Mouse (Mus musculus): ENCODE measurements around the gene Gad2. TPM values are rescaled to one million over a fixed set of nuclear protein-coding genes. Genes with fewer than 3 reads are reported as not detected.
"Not testable (repeated sequence)": the region's sequence is repeated elsewhere in the genome, so short reads cannot be mapped to it uniquely, and the experiment has no call there.

Gene Gad2
- 0.01 and 0.05 TPM in 2 replicates for polyA plus RNA-seq (2012; rRNA removed)

DNA sequence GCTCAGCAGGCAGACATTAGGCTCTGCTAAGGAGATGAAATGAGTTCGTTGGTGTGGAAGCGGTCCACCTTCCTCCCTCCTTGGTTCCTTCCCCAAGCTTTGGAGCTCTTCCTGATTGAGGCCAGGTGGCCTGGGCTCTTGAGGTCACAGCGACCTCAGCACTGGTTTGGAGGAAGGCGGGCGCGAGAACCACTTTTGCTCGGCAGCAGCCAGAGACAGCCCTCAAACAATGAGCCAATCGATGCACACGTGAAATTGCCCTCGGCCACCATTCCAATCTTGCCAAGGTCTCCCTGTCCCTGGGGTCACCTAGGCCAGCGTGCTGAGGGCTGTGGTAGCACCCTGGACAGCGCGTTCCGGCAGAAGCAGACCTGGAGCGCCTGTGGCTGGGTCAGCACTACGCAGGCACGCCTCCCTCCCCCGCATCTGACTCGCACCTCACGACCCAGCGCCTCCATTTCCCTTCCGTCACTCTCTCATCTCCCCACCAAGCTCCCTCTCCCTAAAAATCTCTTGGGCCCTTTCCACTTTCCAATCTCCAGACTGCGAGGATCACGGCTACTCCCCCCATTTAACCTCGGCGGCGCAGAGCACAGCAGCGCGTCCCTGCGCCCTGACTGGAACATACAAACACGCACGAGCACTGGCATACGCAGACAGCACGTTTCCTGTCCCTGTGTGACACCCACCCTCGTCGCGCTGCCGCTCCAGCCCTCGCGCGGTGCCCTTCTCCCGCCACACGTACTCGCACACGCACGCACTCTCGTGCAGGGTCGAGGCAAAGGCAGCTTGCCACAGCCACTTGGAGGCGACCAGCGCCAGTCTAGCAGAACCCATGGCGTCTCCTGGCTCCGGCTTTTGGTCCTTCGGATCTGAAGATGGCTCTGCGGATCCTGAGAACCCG is at the start of gene Gad2:
Gene Gad2 (plus strand): TSS at position 378 of the 904 bp plus-strand sequence.
- no peak for DNase-seq (ENCODE audit: low read depth, low spot score)

DNA sequence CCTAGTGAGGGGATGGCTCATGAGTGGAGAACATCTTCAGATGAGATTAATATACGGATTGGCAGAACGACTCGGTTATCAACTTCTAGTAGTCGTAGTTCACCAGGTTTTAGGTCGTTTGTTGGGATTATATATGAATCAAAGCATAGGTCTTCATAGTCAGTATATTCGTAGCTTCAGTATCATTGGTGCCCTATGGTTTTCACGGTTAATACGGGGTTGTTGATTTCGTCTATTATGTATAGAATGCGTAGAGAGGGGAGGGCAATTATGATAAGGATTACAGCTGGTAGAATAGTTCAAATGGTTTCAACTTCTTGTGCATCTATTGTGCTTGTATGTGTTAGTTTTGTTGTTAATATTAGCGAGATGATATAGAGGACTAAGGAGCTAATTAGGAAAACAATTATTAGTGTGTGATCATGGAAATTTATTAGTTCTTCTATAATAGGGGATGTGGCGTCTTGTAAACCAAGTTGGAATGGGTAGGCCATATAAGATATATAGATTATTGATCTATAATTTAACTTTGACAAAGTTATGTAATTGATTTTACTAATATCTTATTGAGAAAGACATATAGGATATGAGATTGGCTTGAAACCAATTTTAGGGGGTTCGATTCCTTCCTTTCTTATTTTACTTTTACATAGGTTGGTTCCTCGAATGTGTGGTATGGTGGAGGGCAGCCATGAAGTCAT is 34.4 kb upstream of the Gad2 start:
- WGBS: 86% methylated on average over 14 of the region's 14 CpGs
- not testable (repeated sequence) for DNase-seq (ENCODE audit: low read depth, low spot score)

More for the DNA sequence above, at the start of gene Gad2:
- 2% methylated on average over 55 of the region's 55 CpGs for WGBS

DNA sequence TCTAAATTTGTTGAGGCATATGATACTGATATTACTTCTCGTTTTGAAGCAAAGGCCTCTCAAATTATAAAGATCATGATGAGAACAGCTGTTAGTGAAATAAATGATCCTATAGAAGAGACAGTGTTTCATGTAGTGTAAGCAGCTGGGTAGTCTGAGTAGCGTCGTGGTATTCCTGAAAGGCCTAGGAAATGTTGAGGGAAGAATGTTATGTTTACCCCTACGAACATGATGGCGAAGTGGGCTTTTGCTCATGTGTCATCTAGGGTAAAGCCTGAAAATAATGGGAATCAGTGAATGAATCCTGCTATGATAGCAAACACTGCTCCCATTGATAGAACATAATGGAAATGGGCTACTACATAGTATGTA is 33.8 kb upstream of the Gad2 start:
- WGBS: 91% methylated on average over 5 of the region's 5 CpGs

DNA sequence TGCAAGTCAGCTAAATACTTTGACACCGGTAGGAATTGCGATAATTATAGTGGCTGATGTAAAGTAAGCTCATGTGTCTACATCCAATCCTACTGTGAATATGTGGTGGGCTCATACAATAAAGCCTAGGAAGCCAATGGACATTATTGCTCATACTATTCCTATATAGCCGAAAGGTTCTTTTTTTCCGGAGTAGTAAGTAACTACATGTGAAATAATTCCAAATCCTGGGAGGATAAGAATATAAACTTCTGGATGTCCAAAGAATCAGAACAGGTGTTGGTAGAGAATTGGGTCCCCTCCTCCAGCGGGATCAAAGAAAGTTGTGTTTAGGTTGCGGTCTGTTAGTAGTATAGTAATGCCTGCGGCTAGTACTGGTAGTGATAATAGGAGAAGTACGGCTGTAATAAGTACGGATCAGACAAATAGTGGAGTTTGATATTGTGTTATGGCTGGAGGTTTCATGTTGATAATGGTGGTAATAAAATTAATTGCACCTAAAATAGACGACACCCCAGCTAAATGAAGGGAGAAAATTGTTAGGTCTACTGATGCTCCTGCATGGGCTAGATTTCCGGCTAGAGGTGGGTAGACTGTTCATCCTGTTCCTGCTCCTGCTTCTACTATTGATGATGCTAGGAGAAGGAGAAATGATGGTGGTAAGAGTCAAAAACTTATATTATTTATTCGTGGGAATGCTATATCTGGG is 33.2 kb upstream of the Gad2 start:
- 65% methylated on average over 12 of the region's 12 CpGs for WGBS
- DNase-seq (ENCODE audit: low read depth, low spot score): not testable (repeated sequence)

More for the DNA sequence above, 33.8 kb upstream of the Gad2 start:
- DNase-seq (ENCODE audit: low read depth, low spot score): not testable (repeated sequence)

DNA sequence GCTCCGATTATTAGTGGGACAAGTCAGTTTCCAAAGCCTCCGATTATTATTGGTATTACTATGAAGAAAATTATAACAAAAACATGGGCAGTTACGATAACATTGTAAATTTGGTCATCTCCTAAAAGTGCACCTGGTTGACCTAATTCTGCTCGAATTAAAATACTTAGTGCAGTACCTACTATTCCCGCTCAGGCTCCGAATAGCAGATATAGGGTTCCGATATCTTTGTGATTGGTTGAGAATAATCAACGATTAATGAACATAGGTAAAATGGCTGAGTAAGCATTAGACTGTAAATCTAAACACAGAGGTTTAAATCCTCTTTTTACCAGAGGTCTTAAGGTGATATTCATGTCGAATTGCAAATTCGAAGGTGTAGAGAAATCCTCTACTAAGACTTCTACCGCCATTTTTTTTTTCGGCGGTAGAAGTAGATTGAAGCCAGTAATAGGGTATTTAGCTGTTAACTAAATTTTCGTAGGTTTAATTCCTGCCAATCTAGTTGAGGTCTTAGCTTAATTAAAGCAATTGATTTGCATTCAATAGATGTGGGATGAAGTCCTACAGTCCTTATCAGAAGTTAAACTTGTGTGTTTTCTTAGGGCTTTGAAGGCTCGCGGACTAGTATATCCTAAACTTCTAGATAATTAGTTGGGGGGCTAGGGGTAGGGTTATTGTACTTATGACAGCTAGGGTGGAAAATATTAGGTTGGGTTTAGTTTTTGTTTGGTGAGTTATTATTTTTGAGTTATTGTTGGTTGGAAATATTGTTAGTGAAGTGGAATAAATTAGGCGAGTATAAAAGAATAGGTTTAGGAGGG is 32.4 kb upstream of the Gad2 start:
- 90% methylated on average over 17 of the region's 17 CpGs for WGBS
- DNase-seq (ENCODE audit: low read depth, low spot score): not testable (repeated sequence)

DNA sequence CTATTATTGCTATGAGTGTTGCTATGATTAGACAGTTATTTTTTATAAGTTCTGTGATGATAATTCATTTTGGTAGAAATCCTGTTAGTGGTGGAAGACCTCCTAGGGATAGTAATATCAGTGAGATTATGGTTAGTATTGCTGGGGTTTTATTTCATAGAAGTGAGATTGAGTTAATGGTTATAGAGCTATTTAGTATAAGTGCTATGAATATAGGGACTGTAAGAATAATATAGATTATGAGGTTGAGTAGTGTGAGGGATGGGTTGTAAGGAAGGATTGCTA is 31.9 kb upstream of the Gad2 start:
- DNase-seq (ENCODE audit: low read depth, low spot score): no peak

DNA sequence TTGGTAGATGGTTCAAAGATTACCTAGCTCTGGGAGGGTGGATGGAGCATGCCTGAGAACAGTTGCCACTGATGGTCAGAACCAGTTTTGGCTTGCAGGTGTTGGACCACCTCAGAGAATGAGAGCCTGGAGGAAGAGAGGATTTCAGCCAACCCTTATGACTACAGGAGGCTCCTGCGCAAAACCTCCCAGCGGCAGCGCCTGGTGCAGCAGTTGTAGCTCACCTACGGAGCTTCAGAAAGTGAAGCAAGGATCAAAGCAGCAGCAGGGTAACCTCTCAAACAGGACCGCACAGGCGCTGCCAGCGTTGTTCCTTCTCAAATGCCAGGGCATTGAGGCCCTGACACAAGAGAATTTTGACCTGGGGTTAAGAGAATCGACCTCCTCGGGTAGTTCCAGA is 4.1 kb upstream of the Gad2 start:
- DNase-seq (ENCODE audit: low read depth, low spot score): no peak
- WGBS: 43% methylated on average over 9 of the region's 9 CpGs

DNA sequence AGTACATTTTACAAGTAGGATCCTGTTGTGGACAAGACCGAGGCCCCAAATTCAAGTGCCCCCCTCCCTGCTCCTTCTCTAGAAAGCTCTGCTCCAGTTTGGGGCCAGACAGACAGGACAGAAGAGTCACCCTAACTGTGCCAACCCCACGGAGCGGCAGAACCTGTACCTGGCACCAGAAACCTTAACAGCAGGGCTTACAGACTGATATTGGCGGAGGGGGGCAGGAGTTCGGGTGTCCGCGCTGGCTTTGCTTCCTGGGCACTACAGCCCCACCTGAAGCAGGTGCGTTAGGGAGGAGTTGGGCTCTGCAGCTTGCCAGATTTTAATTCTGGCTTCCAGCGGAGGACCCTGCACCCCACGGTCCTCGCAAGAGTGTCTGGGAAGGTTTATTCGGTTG is 2.6 kb upstream of the Gad2 start:
- DNase-seq (ENCODE audit: low read depth, low spot score): no peak
- WGBS: 9% methylated on average over 12 of the region's 12 CpGs

DNA sequence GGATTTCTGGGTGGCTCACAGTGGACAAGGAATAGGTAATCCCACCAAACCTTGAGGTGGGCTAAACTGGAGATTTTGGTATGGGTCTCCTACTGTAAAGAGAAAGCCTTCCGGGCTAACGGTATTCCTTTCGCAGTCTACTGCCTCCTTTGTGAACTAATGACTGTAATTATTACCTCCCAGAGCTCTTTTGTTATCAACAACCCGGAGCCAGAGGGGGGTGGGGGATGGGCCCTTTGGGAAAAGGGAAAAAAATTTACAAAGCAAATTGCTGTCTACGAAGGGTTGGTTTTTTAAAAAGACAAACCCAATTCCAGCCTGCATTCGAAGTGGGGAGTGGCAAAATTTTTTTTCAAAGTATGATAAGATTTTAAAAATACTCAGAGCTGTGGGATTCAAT is 2.0 kb upstream of the Gad2 start:
- DNase-seq (ENCODE audit: low read depth, low spot score): no peak
- 17% methylated on average over 6 of the region's 6 CpGs for WGBS

DNA sequence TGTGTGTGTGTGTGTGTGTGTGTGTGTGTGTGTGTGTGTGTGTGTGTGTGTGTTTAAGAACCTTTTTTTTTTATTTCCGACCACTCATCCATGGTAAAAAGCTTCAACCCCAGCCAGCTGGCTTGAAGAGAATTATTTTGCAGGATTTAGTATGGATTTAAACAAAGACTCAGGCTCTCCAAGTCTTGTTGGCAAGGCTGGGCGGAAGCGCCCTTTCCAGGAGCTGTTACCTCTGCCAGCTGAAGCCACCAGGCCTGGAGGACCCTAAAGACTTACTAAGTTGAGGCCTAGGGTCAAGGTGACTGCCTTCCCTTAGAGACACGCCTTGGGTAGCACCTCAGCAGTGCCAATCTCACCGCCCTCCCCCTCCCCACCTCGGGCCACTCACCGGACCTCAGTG is 1.5 kb upstream of the Gad2 start:
- DNase-seq (ENCODE audit: low read depth, low spot score): no peak
- 46% methylated on average over 7 of the region's 7 CpGs for WGBS

DNA sequence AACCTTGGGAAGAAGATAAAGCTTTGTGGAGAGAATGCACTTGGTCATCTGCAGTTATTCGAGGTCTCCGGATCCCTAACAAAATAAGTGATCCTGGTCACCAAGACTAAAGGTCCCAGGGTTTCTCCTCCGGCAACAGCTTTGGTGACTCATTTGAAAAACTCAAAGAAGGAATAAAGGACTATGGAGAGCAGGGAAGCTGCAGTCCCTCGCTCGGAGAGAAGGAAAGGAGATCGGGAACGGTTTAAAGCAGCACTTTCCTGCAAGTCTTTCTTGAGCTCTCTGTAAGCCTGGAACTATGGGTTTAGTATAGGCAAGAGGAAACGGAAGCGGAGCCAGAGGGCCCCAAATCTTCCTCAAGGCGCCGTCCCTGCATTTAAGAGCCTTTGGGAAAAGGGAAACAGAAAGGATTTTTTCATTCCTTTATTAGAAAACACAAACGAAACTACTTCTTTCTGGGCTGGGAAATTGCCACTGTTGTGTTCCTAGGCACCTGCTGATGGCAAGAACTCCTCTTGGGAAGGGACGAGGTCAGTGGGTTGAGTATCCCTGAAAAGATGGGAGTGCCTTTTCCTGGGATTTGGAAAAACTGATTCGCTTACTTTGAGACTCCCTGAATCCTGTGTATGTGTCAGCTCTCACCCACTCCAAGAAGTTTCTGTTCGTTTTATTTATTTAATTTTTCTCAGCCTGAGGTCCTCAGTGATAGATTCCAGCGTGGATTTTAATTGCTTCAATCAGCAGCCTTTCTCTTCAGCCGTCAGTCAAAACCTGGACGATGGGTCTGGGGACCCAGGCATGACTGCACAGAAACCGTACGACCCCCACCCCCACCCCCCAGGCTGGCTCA is 802 bp upstream of the Gad2 start:
- DNase-seq (ENCODE audit: low read depth, low spot score): no peak
- 27% methylated on average over 20 of the region's 20 CpGs for WGBS

DNA sequence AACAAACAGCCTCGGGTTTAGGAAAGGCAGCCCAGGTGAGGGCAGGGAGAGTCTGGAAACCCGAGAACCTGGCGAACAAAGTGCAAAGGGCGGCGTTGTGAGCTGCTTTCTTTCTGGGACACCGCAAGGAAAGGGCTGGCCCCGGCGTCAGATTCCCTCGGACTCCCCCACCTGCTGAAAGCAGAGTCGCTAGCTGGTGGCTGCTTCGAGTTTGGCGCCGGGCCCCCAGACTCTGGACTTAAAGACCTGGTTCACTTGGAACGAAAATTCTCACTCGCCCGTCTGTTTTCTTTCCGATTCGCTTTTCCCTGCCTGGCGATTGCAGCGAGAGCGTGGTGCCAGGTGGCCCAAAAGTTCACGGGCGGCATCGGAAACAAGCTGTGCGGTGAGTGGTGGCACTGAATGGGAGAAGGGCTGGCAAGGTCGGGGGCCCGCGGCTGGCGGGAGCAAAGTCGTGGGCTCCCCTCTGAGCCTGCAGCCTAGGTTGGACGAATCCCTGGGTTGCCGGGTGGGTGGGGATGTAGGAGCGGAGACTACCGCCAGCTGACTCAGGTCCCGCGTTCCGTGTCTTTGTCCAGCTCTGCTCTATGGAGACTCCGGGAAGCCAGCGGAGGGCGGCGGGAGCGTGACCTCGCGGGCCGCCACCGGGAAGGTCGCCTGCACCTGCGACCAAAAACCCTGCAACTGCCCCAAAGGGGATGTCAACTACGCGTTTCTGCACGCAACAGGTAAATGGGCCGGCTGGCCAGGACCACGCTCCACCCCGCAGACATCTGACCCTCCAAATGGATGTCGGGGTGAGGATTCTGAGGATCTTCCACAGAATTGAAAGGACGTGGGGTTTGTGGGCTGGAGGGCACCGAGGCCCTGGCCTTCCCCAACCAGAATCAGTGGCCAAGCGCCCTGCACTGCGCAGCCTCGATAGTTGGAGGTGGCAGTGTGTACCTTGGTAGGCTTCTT is 1.4 kb downstream of the Gad2 start:
- WGBS: 2% methylated on average over 60 of the region's 60 CpGs

DNA sequence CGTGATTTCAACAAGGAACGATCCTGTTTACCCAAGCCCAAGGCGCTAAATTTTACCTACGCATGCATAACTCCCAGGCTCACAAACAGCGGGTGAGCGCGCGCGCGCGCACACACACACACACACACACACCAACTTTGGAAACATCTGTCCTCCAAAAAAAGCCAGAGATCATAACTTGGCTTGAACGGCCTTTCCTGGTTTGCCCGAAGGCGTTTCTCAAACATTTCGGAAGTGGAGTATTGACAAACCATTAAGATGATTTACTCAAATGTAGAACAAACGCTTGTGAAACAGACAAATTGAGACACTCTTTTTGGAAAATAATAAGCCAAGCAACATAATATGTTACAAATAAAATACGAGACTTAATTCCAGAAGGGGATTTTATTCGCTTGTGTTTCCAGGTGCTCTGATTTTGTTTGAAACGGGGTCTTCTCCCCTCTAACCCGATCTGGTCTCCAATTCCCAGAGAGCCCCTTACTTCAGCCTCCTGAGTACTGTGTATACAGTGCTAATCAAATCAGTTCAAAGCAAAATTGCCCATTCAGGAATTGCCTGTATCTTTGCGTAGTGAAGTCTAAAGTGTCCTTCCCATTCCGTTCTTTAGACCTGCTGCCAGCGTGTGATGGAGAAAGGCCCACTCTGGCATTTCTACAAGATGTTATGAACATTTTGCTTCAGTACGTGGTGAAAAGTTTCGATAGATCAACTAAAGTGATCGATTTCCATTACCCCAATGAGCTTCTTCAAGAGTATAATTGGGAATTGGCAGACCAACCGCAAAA is 2.4 kb downstream of the Gad2 start:
- WGBS: 23% methylated on average over 27 of the region's 27 CpGs
- no peak for DNase-seq (ENCODE audit: low read depth, low spot score)

More for the DNA sequence above, 1.4 kb downstream of the Gad2 start:
- DNase-seq (ENCODE audit: low read depth, low spot score): no peak

DNA sequence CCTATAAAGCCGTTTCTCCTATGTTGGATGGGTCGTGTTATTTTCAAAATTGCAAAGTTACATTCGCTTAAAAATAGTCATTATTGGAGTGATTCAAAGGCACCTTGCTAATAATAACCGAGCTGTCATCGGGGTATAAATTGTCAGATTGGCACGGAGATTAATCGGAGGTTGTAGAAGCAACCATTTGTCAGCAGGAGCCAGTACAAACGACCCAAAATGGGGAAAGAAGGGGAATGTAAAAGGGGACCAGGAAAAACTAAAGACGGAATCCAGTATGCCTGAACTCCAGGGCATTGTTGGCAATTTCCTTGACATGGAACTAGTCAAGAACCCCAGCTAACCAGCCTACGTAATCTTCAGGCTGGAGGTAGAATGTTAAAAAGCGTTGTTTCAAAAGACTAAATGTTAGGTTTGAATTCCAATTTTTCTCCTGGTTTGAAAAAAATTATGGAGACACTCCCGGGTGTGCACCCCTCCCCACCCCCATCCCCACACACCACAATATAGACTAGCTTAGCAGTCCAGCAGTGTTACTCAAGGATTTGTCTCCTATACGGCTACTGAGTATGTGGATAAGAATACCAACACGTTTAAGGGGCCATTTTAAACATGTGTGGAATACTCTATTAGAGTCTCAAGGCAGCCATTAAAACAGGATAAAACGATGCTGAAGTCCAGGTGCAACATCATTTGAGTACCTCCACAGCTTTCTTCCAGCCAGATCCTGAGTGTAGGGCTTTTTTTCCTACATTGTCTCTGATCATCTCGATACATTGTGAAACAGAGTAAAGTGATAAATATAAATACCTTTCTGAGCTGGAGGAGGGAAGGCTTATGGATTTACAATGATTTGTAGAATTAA is 3.3 kb downstream of the Gad2 start:
- DNase-seq (ENCODE audit: low read depth, low spot score): no peak
- 54% methylated on average over 16 of the region's 16 CpGs for WGBS

DNA sequence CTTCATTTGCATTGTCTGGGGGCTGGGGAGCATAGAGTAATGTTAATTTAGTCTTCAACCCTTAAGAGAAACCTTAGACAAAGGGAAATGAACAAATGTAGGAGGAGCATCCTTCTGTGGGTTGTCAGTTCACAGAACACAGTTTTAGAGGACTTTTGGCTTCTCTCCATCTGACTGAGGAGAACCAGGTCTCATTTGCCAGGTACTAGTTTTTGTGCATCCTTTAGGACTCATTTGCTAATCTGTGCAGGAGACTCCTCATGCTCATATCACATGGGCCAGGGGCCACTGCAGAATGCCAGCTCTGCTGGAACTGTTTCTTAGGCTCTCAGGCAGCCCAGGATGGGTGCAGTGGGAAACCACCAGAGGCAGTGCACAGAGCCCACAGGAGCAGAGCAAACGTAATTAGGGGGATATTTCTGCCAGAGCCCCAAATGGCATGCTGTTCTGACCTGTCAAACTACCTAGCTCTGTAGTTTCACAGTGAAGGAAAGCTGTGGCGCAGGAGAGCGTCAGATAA is 5.2 kb downstream of the Gad2 start:
- DNase-seq (ENCODE audit: low read depth, low spot score): no peak
- WGBS: 61% methylated on average over 3 of the region's 3 CpGs

Data from large intestine, adult 2 months (tissue).